Mouse (Mus musculus): ENCODE results near the gene Dio2. TPM values are rescaled to one million over a fixed set of nuclear protein-coding genes. Genes with fewer than 3 reads are reported as not detected.

Dio2 gene
- 0.39 and 0.53 TPM in 2 replicates for polyA plus RNA-seq (2016; fragmentation: Nextera tagmentation; extraction: Ambion mirVana)

- Histone ChIP-seq H3K9me3 (no peaks in the 10 kb centered on the region), H3K4me1 (peaks cover 9% of the 10 kb centered on the region; the same call in 1 of the 2 replicates), H3K36me3 (no peaks in the 10 kb centered on the region), H3K27me3 (ENCODE audit: insufficient read depth, poor library complexity, severe bottlenecking) (no peaks in the 10 kb centered on the region), H3K27ac (peak within 1 kb of the TSS; percentile 47; the same call in 1 of the 2 replicates), H3K4me3 (peak within 1 kb of the TSS; percentile 45)
- WGBS = 21% methylated on average over 10 of the region's 10 CpGs
- no peak for DNase-seq (ENCODE audit: low spot score)
Measured at GRCm38 (mm10) chr12:90738388-90739223, at the start of gene Dio2. TSS of gene Dio2 (minus strand) at chr12:90738438.

GRCm38 (mm10) chr12:90781438-90781837 lies 43.2 kb upstream of the Dio2 start:
- Histone ChIP-seq H3K27ac (no peak overlapping the region), H3K36me3 (no peaks in the 10 kb centered on the region), H3K27me3 (ENCODE audit: insufficient read depth, poor library complexity, severe bottlenecking) (no peaks in the 10 kb centered on the region), H3K4me3 (no peak overlapping the region), H3K9me3 (no peaks in the 10 kb centered on the region), H3K4me1 (no peaks in the 10 kb centered on the region)
- DNase-seq (ENCODE audit: low spot score) = no peak
- WGBS = 83% methylated on average over 4 of the region's 4 CpGs

GRCm38 (mm10) chr12:90744752-90745151 lies 6.5 kb upstream of the Dio2 start:
- Histone ChIP-seq H3K27me3 (ENCODE audit: insufficient read depth, poor library complexity, severe bottlenecking) (no peaks in the 10 kb centered on the region), H3K36me3 (no peaks in the 10 kb centered on the region), H3K4me3 (no peak overlapping the region), H3K27ac (no peak overlapping the region), H3K4me1 (no peaks in the 10 kb centered on the region), H3K9me3 (no peaks in the 10 kb centered on the region)
- DNase-seq (ENCODE audit: low spot score) = no peak

GRCm38 (mm10) chr12:90743633-90744032 lies 5.4 kb upstream of the Dio2 start:
- H3K27me3 ChIP-seq (ENCODE audit: insufficient read depth, poor library complexity, severe bottlenecking) = no peaks in the 10 kb centered on the region
- no peaks in the 10 kb centered on the region for H3K36me3 ChIP-seq
- H3K4me3 ChIP-seq = no peak overlapping the region
- 37% methylated on average over 3 of the region's 3 CpGs for whole genome bisulfite sequencing
- H3K4me1 ChIP-seq = peaks cover 3% of the 10 kb centered on the region; the same call in 1 of the 2 replicates
- H3K9me3 ChIP-seq = no peaks in the 10 kb centered on the region
- no peak for DNase-seq (ENCODE audit: low spot score)
- no peak overlapping the region for H3K27ac ChIP-seq

GRCm38 (mm10) chr12:90740468-90740867 lies 2.2 kb upstream of the Dio2 start:
- 34% methylated on average over 2 of the region's 2 CpGs for WGBS
- DNase-seq (ENCODE audit: low spot score) = no peak
- Histone ChIP-seq H3K27me3 (ENCODE audit: insufficient read depth, poor library complexity, severe bottlenecking) (no peaks in the 10 kb centered on the region), H3K4me1 (peaks cover 9% of the 10 kb centered on the region; the same call in 1 of the 2 replicates), H3K27ac (no peak overlapping the region), H3K36me3 (no peaks in the 10 kb centered on the region), H3K9me3 (no peaks in the 10 kb centered on the region), H3K4me3 (no peak overlapping the region)

- H3K9me3 ChIP-seq = no peaks in the 10 kb centered on the region
- H3K36me3 ChIP-seq = no peaks in the 10 kb centered on the region
- H3K27me3 ChIP-seq (ENCODE audit: insufficient read depth, poor library complexity, severe bottlenecking) = no peaks in the 10 kb centered on the region
- peaks cover 9% of the 10 kb centered on the region; the same call in 1 of the 2 replicates for H3K4me1 ChIP-seq
- DNase-seq (ENCODE audit: low spot score) = no peak
- H3K27ac ChIP-seq = peak overlapping the region; percentile 47; the same call in 1 of the 2 replicates
- peak overlapping the region; percentile 45 for H3K4me3 ChIP-seq
- 68% methylated on average over 13 of the region's 13 CpGs for WGBS
Measured at GRCm38 (mm10) chr12:90737932-90738331, 306 bp downstream of the Dio2 start.

- DNase-seq (ENCODE audit: low spot score) = no peak
Measured at GRCm38 (mm10) chr12:90735447-90735846, 2.8 kb downstream of the Dio2 start.

GRCm38 (mm10) chr12:90734503-90734902 lies 3.7 kb downstream of the Dio2 start:
- no peak overlapping the region for H3K4me3 ChIP-seq
- 78% methylated on average over 5 of the region's 5 CpGs for WGBS
- H3K27ac ChIP-seq = no peak overlapping the region
- H3K36me3 ChIP-seq = no peaks in the 10 kb centered on the region
- H3K27me3 ChIP-seq (ENCODE audit: insufficient read depth, poor library complexity, severe bottlenecking) = no peaks in the 10 kb centered on the region
- no peaks in the 10 kb centered on the region for H3K9me3 ChIP-seq
- no peak for DNase-seq (ENCODE audit: low spot score)
- peaks cover 9% of the 10 kb centered on the region; the same call in 1 of the 2 replicates for H3K4me1 ChIP-seq

More at GRCm38 (mm10) chr12:90735447-90735846, 2.8 kb downstream of the Dio2 start:
- Histone ChIP-seq H3K27me3 (ENCODE audit: insufficient read depth, poor library complexity, severe bottlenecking) (no peaks in the 10 kb centered on the region), H3K4me1 (peaks cover 9% of the 10 kb centered on the region; the same call in 1 of the 2 replicates), H3K4me3 (no peak overlapping the region), H3K36me3 (no peaks in the 10 kb centered on the region), H3K9me3 (no peaks in the 10 kb centered on the region), H3K27ac (no peak overlapping the region)
- 73% methylated on average over 6 of the region's 6 CpGs for WGBS

- no peaks in the 10 kb centered on the region for H3K27me3 ChIP-seq (ENCODE audit: insufficient read depth, poor library complexity, severe bottlenecking)
- WGBS = 90% methylated on average over 6 of the region's 6 CpGs
- DNase-seq (ENCODE audit: low spot score) = no peak
- no peak overlapping the region for H3K4me3 ChIP-seq
- peaks cover 7% of the 10 kb centered on the region; the same call in 1 of the 2 replicates for H3K4me1 ChIP-seq
- H3K9me3 ChIP-seq = no peaks in the 10 kb centered on the region
- H3K36me3 ChIP-seq = no peaks in the 10 kb centered on the region
- H3K27ac ChIP-seq = no peak overlapping the region
Measured at GRCm38 (mm10) chr12:90733721-90734120, 4.5 kb downstream of the Dio2 start.

- H3K9me3 ChIP-seq = no peaks in the 10 kb centered on the region
- H3K36me3 ChIP-seq = no peaks in the 10 kb centered on the region
- no peak overlapping the region for H3K4me3 ChIP-seq
- H3K27me3 ChIP-seq (ENCODE audit: insufficient read depth, poor library complexity, severe bottlenecking) = no peaks in the 10 kb centered on the region
- DNase-seq (ENCODE audit: low spot score) = no peak
- H3K27ac ChIP-seq = no peak overlapping the region
- H3K4me1 ChIP-seq = no peaks in the 10 kb centered on the region
- 42% methylated on average over 10 of the region's 10 CpGs for WGBS
Measured at GRCm38 (mm10) chr12:90729648-90730047, 8.6 kb downstream of the Dio2 start.

- Histone ChIP-seq H3K4me1 (no peaks in the 10 kb centered on the region), H3K4me3 (no peak overlapping the region), H3K9me3 (no peaks in the 10 kb centered on the region), H3K27me3 (ENCODE audit: insufficient read depth, poor library complexity, severe bottlenecking) (no peaks in the 10 kb centered on the region), H3K36me3 (no peaks in the 10 kb centered on the region), H3K27ac (no peak overlapping the region)
- 80% methylated on average over 8 of the region's 8 CpGs for WGBS
- no peak for DNase-seq (ENCODE audit: low spot score)
Measured at GRCm38 (mm10) chr12:90725107-90725506, 13.1 kb downstream of the Dio2 start.

GRCm38 (mm10) chr12:90724644-90725043 lies 13.6 kb downstream of the Dio2 start:
- Histone ChIP-seq H3K36me3 (no peaks in the 10 kb centered on the region), H3K27ac (no peak overlapping the region), H3K4me3 (no peak overlapping the region), H3K4me1 (no peaks in the 10 kb centered on the region), H3K9me3 (no peaks in the 10 kb centered on the region), H3K27me3 (ENCODE audit: insufficient read depth, poor library complexity, severe bottlenecking) (no peaks in the 10 kb centered on the region)
- no peak for DNase-seq (ENCODE audit: low spot score)
- 84% methylated on average over 11 of the region's 11 CpGs for WGBS

- DNase-seq (ENCODE audit: low spot score) = no peak
- Histone ChIP-seq H3K27me3 (ENCODE audit: insufficient read depth, poor library complexity, severe bottlenecking) (no peaks in the 10 kb centered on the region), H3K4me3 (no peak overlapping the region), H3K4me1 (no peaks in the 10 kb centered on the region), H3K36me3 (no peaks in the 10 kb centered on the region), H3K9me3 (no peaks in the 10 kb centered on the region), H3K27ac (no peak overlapping the region)
- WGBS = 80% methylated on average over 2 of the region's 2 CpGs
Measured at GRCm38 (mm10) chr12:90694135-90694534, 44.1 kb downstream of the Dio2 start.

Data from heart, embryonic 10.5 days (tissue).